Mouse (Mus musculus) urinary bladder, postnatal 0 days (tissue): Measurements from ENCODE around the gene H2-K1. TPM values are rescaled to one million over a fixed set of nuclear protein-coding genes. Genes with fewer than 3 reads are reported as not detected.

Experiments used
- microRNA counts: library from miRNA; unstranded; fragments of <30 nt; microRNA quantifications from one replicate; lab custom pipeline; 2016
- microRNA-seq: library from miRNA; unstranded; fragments of <30 nt; microRNA quantifications from one replicate; pipeline ENCODE4, GENCODE M21; 2016
- polyA plus RNA-seq: library from polyadenylated mRNA; unstranded; fragments of >200 nt; fragmentation: Nextera tagmentation; extraction: Ambion mirVana; gene quantifications from 2 replicates; pipeline ENCODE4 v1.2.1, GENCODE M21; 2015

Gene H2-K1
- 97.3 and 136 TPM in 2 replicates for polyA plus RNA-seq

GRCm38 (mm10) chr17:34000150-34000537 lies at the start of gene H2-K1:
Gene H2-K1 (minus strand): TSS chr17:34000347.

GRCm38 (mm10) chr17:34038878-34039561 lies 38.9 kb upstream of the H2-K1 start, which contains the start of gene Col11a2:
Gene Col11a2 (plus strand): TSS chr17:34039437.

GRCm38 (mm10) chr17:34031465-34032173 lies 31.5 kb upstream of the H2-K1 start, which contains the start of the genes Slc39a7 and Rxrb:
Gene Slc39a7 (minus strand): TSS chr17:34031682.
Gene Rxrb (plus strand): TSS chr17:34031812.

GRCm38 (mm10) chr17:34027656-34028223 lies 27.6 kb upstream of the H2-K1 start, which contains the start of gene H2-Ke6:
Gene H2-Ke6 (minus strand): TSS chr17:34028060.

GRCm38 (mm10) chr17:34024317-34024821 lies 24.2 kb upstream of the H2-K1 start, which contains the start of gene Ring1:
Gene Ring1 (minus strand): TSS chr17:34024680.

GRCm38 (mm10) chr17:33955555-33956214 lies 44.5 kb downstream of the H2-K1 start, which contains the start of the genes Vps52 and Rps18:
Gene Vps52 (plus strand): TSS chr17:33955812.
Gene Rps18 (minus strand): TSS chr17:33956001.

GRCm38 (mm10) chr17:33951021-33951946 lies 48.9 kb downstream of the H2-K1 start, which contains the start of gene B3galt4:
Gene B3galt4 (minus strand): TSS chr17:33951488.

MicroRNA genes within 50 kb of the gene (microRNA counts, 519-probe panel; counts per million panel counts)
- not detected for microRNA mmu-miR-219 (lab: Ali Mortazavi, UCI)

Small RNA genes within 50 kb of the gene (microRNA-seq; reads per million reads assigned to microRNA genes)
- not detected for gene Mir219a-1
- not detected for gene Mir219c

Other genes with a start within 250 kb of the H2-K1 start
- gene Rab11b, start 239.8 kb downstream of the H2-K1 start, polyA plus RNA-seq, result 246 and 249 TPM in 2 replicates
- gene Angptl4, start 218.5 kb downstream of the H2-K1 start, polyA plus RNA-seq, result 32.3 and 36.8 TPM in 2 replicates
- 21.2 and 23.5 TPM in 2 replicates for gene Kank3, start 189.8 kb downstream of the H2-K1 start, polyA plus RNA-seq
- gene Rps28, start 175.8 kb downstream of the H2-K1 start, polyA plus RNA-seq, result 778 and 855 TPM in 2 replicates
- gene Ndufa7, start 175.8 kb downstream of the H2-K1 start, polyA plus RNA-seq, result 513 and 574 TPM in 2 replicates
- 22.6 and 27.1 TPM in 2 replicates for gene Cd320, start 157.3 kb downstream of the H2-K1 start, polyA plus RNA-seq
- not detected in 2 replicates for gene Gm7029, start 126.5 kb downstream of the H2-K1 start, polyA plus RNA-seq
- gene Kifc1, start 109.7 kb downstream of the H2-K1 start, polyA plus RNA-seq, result 1.3 and 1.9 TPM in 2 replicates
- gene Platr17, start 95.2 kb downstream of the H2-K1 start, polyA plus RNA-seq, result 0.20 and 0.88 TPM in 2 replicates
- 23.1 and 26.3 TPM in 2 replicates for gene Daxx, start 90.9 kb downstream of the H2-K1 start, polyA plus RNA-seq
- 68.1 and 71.1 TPM in 2 replicates for gene Tapbp, start 84.4 kb downstream of the H2-K1 start, polyA plus RNA-seq
- 12.5 and 13.1 TPM in 2 replicates for gene Zbtb22, start 84.4 kb downstream of the H2-K1 start, polyA plus RNA-seq
- gene Rgl2, start 70.8 kb downstream of the H2-K1 start, polyA plus RNA-seq, result 23.8 and 27.2 TPM in 2 replicates
- 93.9 and 108 TPM in 2 replicates for gene Pfdn6, start 60.0 kb downstream of the H2-K1 start, polyA plus RNA-seq
- 18.0 and 19.4 TPM in 2 replicates for gene Wdr46, start 59.7 kb downstream of the H2-K1 start, polyA plus RNA-seq
- gene B3galt4, start 48.9 kb downstream of the H2-K1 start, polyA plus RNA-seq, result 6.4 and 6.7 TPM in 2 replicates
- 28.7 and 29.0 TPM in 2 replicates for gene Vps52, start 44.5 kb downstream of the H2-K1 start, polyA plus RNA-seq
- gene Rps18, start 44.3 kb downstream of the H2-K1 start, polyA plus RNA-seq, result 1,535 and 1,858 TPM in 2 replicates
- gene Ring1, start 24.3 kb upstream of the H2-K1 start, polyA plus RNA-seq, result 12.7 and 13.4 TPM in 2 replicates
- 39.1 and 39.5 TPM in 2 replicates for gene H2-Ke6, start 27.7 kb upstream of the H2-K1 start, polyA plus RNA-seq
- gene Slc39a7, start 31.3 kb upstream of the H2-K1 start, polyA plus RNA-seq, result 139 and 141 TPM in 2 replicates
- 22.6 and 25.7 TPM in 2 replicates for gene Rxrb, start 31.5 kb upstream of the H2-K1 start, polyA plus RNA-seq
- gene Col11a2, start 39.1 kb upstream of the H2-K1 start, polyA plus RNA-seq, result 0.26 and 0.34 TPM in 2 replicates
- 0.24 TPM in 1 of 2 replicates, not detected in the other for gene H2-Oa, start 92.0 kb upstream of the H2-K1 start, polyA plus RNA-seq
- 5.8 and 8.1 TPM in 2 replicates for gene H2-DMa, start 119.2 kb upstream of the H2-K1 start, polyA plus RNA-seq
- gene Brd2, start 122.3 kb upstream of the H2-K1 start, polyA plus RNA-seq, result 53.0 and 53.2 TPM in 2 replicates
- 0.13 TPM in 1 of 2 replicates, not detected in the other for gene H2-DMb2, start 143.0 kb upstream of the H2-K1 start, polyA plus RNA-seq
- 1.5 and 2.6 TPM in 2 replicates for gene H2-DMb1, start 152.7 kb upstream of the H2-K1 start, polyA plus RNA-seq
- gene Tap1, start 187.2 kb upstream of the H2-K1 start, polyA plus RNA-seq, result 20.0 and 21.3 TPM in 2 replicates
- 8.6 and 8.7 TPM in 2 replicates for gene Psmb9, start 187.4 kb upstream of the H2-K1 start, polyA plus RNA-seq
- gene Psmb8, start 197.4 kb upstream of the H2-K1 start, polyA plus RNA-seq, result 24.2 and 30.5 TPM in 2 replicates
- gene Tap2, start 203.2 kb upstream of the H2-K1 start, polyA plus RNA-seq, result 9.6 and 12.5 TPM in 2 replicates
- gene H2-Ob, start 238.6 kb upstream of the H2-K1 start, polyA plus RNA-seq, result 0.14 and 0.29 TPM in 2 replicates